Mouse (Mus musculus): Measurements from ENCODE around the gene Cda. TPM values are rescaled to one million over a fixed set of nuclear protein-coding genes. Genes with fewer than 3 reads are reported as not detected.

The Cda gene
- total RNA-seq, 1 experiment from 2014 or later, result not detected

GRCm38 (mm10) chr4:138321488-138321887 is 46.3 kb downstream of the Cda start:
- no peak for ATAC-seq (replicated peaks in 1 of 2; ENCODE audit: insufficient read depth in 1 of 2, low FRiP score in 2 of 2, low TSS enrichment in 1 of 2, low read depth in 1 of 2, poor library complexity in 2 of 2, severe bottlenecking in 2 of 2)

GRCm38 (mm10) chr4:138320711-138321110 is 47.1 kb downstream of the Cda start:
- no peak for ATAC-seq (replicated peaks in 1 of 2; ENCODE audit: insufficient read depth in 1 of 2, low FRiP score in 2 of 2, low TSS enrichment in 1 of 2, low read depth in 1 of 2, poor library complexity in 2 of 2, severe bottlenecking in 2 of 2)

- ATAC-seq (replicated peaks in 1 of 2; ENCODE audit: insufficient read depth in 1 of 2, low FRiP score in 2 of 2, low TSS enrichment in 1 of 2, low read depth in 1 of 2, poor library complexity in 2 of 2, severe bottlenecking in 2 of 2), result peak; percentile 66 to 70
Measured at GRCm38 (mm10) chr4:138319508-138319907, 48.3 kb downstream of the Cda start.

- peak; percentile 47 to 56; a peak in 3 of 4 replicates for ATAC-seq (replicated peaks in 1 of 2; ENCODE audit: insufficient read depth in 1 of 2, low FRiP score in 2 of 2, low TSS enrichment in 1 of 2, low read depth in 1 of 2, poor library complexity in 2 of 2, severe bottlenecking in 2 of 2)
Measured at GRCm38 (mm10) chr4:138318509-138319266, 49.1 kb downstream of the Cda start.

GRCm38 (mm10) chr4:138316369-138316768 is 51.4 kb downstream of the Cda start:
- no peak for ATAC-seq (replicated peaks in 1 of 2; ENCODE audit: insufficient read depth in 1 of 2, low FRiP score in 2 of 2, low TSS enrichment in 1 of 2, low read depth in 1 of 2, poor library complexity in 2 of 2, severe bottlenecking in 2 of 2)

- ATAC-seq (replicated peaks in 1 of 2; ENCODE audit: insufficient read depth in 1 of 2, low FRiP score in 2 of 2, low TSS enrichment in 1 of 2, low read depth in 1 of 2, poor library complexity in 2 of 2, severe bottlenecking in 2 of 2), result no peak
Measured at GRCm38 (mm10) chr4:138315781-138316180, 52.0 kb downstream of the Cda start.

GRCm38 (mm10) chr4:138313795-138314194 is 54.0 kb downstream of the Cda start:
- ATAC-seq (replicated peaks in 1 of 2; ENCODE audit: insufficient read depth in 1 of 2, low FRiP score in 2 of 2, low TSS enrichment in 1 of 2, low read depth in 1 of 2, poor library complexity in 2 of 2, severe bottlenecking in 2 of 2), result no peak

GRCm38 (mm10) chr4:138313021-138313420 is 54.8 kb downstream of the Cda start:
- ATAC-seq (replicated peaks in 1 of 2; ENCODE audit: insufficient read depth in 1 of 2, low FRiP score in 2 of 2, low TSS enrichment in 1 of 2, low read depth in 1 of 2, poor library complexity in 2 of 2, severe bottlenecking in 2 of 2), result no peak

GRCm38 (mm10) chr4:138312105-138312504 is 55.7 kb downstream of the Cda start:
- ATAC-seq (replicated peaks in 1 of 2; ENCODE audit: insufficient read depth in 1 of 2, low FRiP score in 2 of 2, low TSS enrichment in 1 of 2, low read depth in 1 of 2, poor library complexity in 2 of 2, severe bottlenecking in 2 of 2), result no peak

- peak; percentile 33 to 39; a peak in 1 of 4 replicates for ATAC-seq (replicated peaks in 1 of 2; ENCODE audit: insufficient read depth in 1 of 2, low FRiP score in 2 of 2, low TSS enrichment in 1 of 2, low read depth in 1 of 2, poor library complexity in 2 of 2, severe bottlenecking in 2 of 2)
Measured at GRCm38 (mm10) chr4:138311595-138311994, 56.2 kb downstream of the Cda start.

- no peak for ATAC-seq (replicated peaks in 1 of 2; ENCODE audit: insufficient read depth in 1 of 2, low FRiP score in 2 of 2, low TSS enrichment in 1 of 2, low read depth in 1 of 2, poor library complexity in 2 of 2, severe bottlenecking in 2 of 2)
Measured at GRCm38 (mm10) chr4:138310311-138310910, 57.4 kb downstream of the Cda start.

GRCm38 (mm10) chr4:138307739-138308138 is 60.1 kb downstream of the Cda start:
- no peak for ATAC-seq (replicated peaks in 1 of 2; ENCODE audit: insufficient read depth in 1 of 2, low FRiP score in 2 of 2, low TSS enrichment in 1 of 2, low read depth in 1 of 2, poor library complexity in 2 of 2, severe bottlenecking in 2 of 2)

- no peak for ATAC-seq (replicated peaks in 1 of 2; ENCODE audit: insufficient read depth in 1 of 2, low FRiP score in 2 of 2, low TSS enrichment in 1 of 2, low read depth in 1 of 2, poor library complexity in 2 of 2, severe bottlenecking in 2 of 2)
Measured at GRCm38 (mm10) chr4:138307025-138307424, 60.8 kb downstream of the Cda start.

- ATAC-seq (replicated peaks in 1 of 2; ENCODE audit: insufficient read depth in 1 of 2, low FRiP score in 2 of 2, low TSS enrichment in 1 of 2, low read depth in 1 of 2, poor library complexity in 2 of 2, severe bottlenecking in 2 of 2), result peak; percentile 97 to 99
Measured at GRCm38 (mm10) chr4:138304340-138305104, 63.3 kb downstream of the Cda start, which contains the start of gene Ddost. Gene Ddost (plus strand): TSS chr4:138304730.

- ATAC-seq (replicated peaks in 1 of 2; ENCODE audit: insufficient read depth in 1 of 2, low FRiP score in 2 of 2, low TSS enrichment in 1 of 2, low read depth in 1 of 2, poor library complexity in 2 of 2, severe bottlenecking in 2 of 2), result peak in 1 of 2 experiments; percentile 12; a peak in 1 of 4 replicates
Measured at GRCm38 (mm10) chr4:138303742-138304141, 64.0 kb downstream of the Cda start.

GRCm38 (mm10) chr4:138303011-138303410 is 64.8 kb downstream of the Cda start:
- no peak for ATAC-seq (replicated peaks in 1 of 2; ENCODE audit: insufficient read depth in 1 of 2, low FRiP score in 2 of 2, low TSS enrichment in 1 of 2, low read depth in 1 of 2, poor library complexity in 2 of 2, severe bottlenecking in 2 of 2)

- no peak for ATAC-seq (replicated peaks in 1 of 2; ENCODE audit: insufficient read depth in 1 of 2, low FRiP score in 2 of 2, low TSS enrichment in 1 of 2, low read depth in 1 of 2, poor library complexity in 2 of 2, severe bottlenecking in 2 of 2)
Measured at GRCm38 (mm10) chr4:138301271-138301780, 66.5 kb downstream of the Cda start.

Data from hematopoietic stem cell, adult 5-6 weeks (primary cell).